Mouse (Mus musculus) midbrain, embryonic 11.5 days (tissue): Measurements from ENCODE around the gene Bod1l. TPM values are rescaled to one million over a fixed set of nuclear protein-coding genes. Genes with fewer than 3 reads are reported as not detected.

Experiments used
- ATAC-seq: fragments of 200-750 bp; cut with Nextera tagmentation; 2 replicates; pipeline ENCODE4 v1.8.0; 2017; ENCODE audit warnings: moderate TSS enrichment, moderate library complexity; ENCODE audit not compliant: low FRiP score
- DNase-seq: peaks from one replicate; pipeline ENCODE4 v3.0.0; 2015; ENCODE audit warnings: low spot score; ENCODE audit errors: missing footprints
- H3K27ac ChIP-seq: fragments of 300-500 bp; sonication (generic); 2 replicates; pipeline ENCODE4 v1.5.1; 2014; ENCODE audit warnings: low read depth, low read length
- H3K27me3 ChIP-seq: fragments of 300-500 bp; sonication (generic); 2 replicates; pipeline ENCODE4 v1.6.1; 2014; ENCODE audit warnings: mild to moderate bottlenecking, low read length, moderate library complexity, mixed read lengths; ENCODE audit not compliant: control insufficient read depth, insufficient read depth
- H3K36me3 ChIP-seq: fragments of 300-500 bp; sonication (generic); 2 replicates; pipeline ENCODE4 v1.6.1; 2014; ENCODE audit warnings: mild to moderate bottlenecking, low read length, moderate library complexity, mixed read lengths; ENCODE audit not compliant: control insufficient read depth, insufficient read depth
- H3K4me1 ChIP-seq: fragments of 300-500 bp; sonication (generic); 2 replicates; pipeline ENCODE4 v1.6.1; 2014; ENCODE audit warnings: low read length; ENCODE audit not compliant: control insufficient read depth, insufficient read depth
- H3K4me2 ChIP-seq: fragments of 300-500 bp; sonication (generic); 2 replicates; pipeline ENCODE4 v1.6.1; 2014; ENCODE audit warnings: mild to moderate bottlenecking, moderate library complexity
- H3K4me3 ChIP-seq: fragments of 300-500 bp; sonication (generic); 2 replicates; pipeline ENCODE4 v1.5.1; 2014; ENCODE audit warnings: low read depth, low read length
- H3K9ac ChIP-seq: fragments of 300-500 bp; sonication (generic); 2 replicates; pipeline ENCODE4 v1.6.1; 2014; ENCODE audit warnings: low read length
- H3K9me3 ChIP-seq: fragments of 300-500 bp; sonication (generic); 2 replicates; pipeline ENCODE4 v1.6.1; 2016; ENCODE audit warnings: low read length; ENCODE audit not compliant: control insufficient read depth
- WGBS: fragments of 180-500 bp; shearing (Covaris S2); extraction: QIAGEN DNeasy Blood & Tissue Kit; methylation state at CpG from one replicate; pipeline ENCODE4 v1.1.7; 2014; 5-methylcytosine and 5-hydroxymethylcytosine counted together
- polyA plus RNA-seq: library from polyadenylated mRNA; unstranded; fragments of >200 nt; fragmentation: Nextera tagmentation; extraction: Ambion mirVana; gene quantifications from 2 replicates; pipeline ENCODE4 v1.2.1, GENCODE M21; 2014

The Bod1l gene
- polyA plus RNA-seq, 1 experiment from 2014 or later = 24.5 TPM

DNA sequence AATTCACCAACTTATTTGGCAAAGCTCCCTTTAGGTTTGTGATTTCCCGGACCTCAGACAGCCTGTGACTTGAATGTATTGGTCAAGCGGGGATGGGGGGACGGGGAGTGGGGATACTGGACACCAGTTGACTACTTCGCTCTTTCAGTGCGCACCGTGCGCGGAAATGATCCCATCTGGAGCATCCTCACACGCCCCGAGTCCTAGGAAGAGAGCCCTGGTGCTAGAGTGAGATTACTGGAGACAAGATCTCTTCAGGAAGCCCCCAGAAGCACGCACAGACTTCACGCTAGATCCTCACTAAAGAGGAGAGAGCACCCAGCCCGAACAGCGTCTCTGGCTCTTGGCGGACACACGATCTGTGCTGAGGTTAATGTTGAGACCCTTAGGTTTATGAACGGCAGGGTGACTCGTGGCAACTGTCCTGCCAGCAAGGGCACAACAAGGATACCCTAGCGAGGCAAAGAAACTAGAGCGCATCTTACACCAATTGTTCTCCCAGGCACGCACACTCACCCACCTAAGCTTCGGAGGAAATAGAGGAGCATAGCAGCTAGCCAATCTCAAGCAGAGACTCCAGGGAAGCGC lies 88.6 kb downstream of the Bod1l start:
- Histone ChIP-seq H3K27me3 (peaks cover 97% of the 10 kb centered on the region), H3K9ac (no peak overlapping the region), H3K4me2 (no peak overlapping the region), H3K27ac (no peak overlapping the region), H3K9me3 (no peaks in the 10 kb centered on the region), H3K4me3 (no peak overlapping the region), H3K36me3 (no peaks in the 10 kb centered on the region), H3K4me1 (no peaks in the 10 kb centered on the region; the same call in 1 of the 2 replicates)
- WGBS = under 1% methylated on average over 23 of the region's 23 CpGs
- DNase-seq (peak; percentile 94), ATAC-seq (no peak)

GRCm38 (mm10) chr5:41754836-41755235 lies 89.3 kb downstream of the Bod1l start:
- Histone ChIP-seq H3K4me1 (no peaks in the 10 kb centered on the region; the same call in 1 of the 2 replicates), H3K36me3 (no peaks in the 10 kb centered on the region), H3K27ac (no peak overlapping the region), H3K9ac (no peak overlapping the region), H3K9me3 (no peaks in the 10 kb centered on the region), H3K27me3 (peaks cover 97% of the 10 kb centered on the region), H3K4me2 (no peak overlapping the region), H3K4me3 (no peak overlapping the region)
- no peak for ATAC-seq
- no peak for DNase-seq
- WGBS = 0% methylated on average over 16 of the region's 16 CpGs

DNA sequence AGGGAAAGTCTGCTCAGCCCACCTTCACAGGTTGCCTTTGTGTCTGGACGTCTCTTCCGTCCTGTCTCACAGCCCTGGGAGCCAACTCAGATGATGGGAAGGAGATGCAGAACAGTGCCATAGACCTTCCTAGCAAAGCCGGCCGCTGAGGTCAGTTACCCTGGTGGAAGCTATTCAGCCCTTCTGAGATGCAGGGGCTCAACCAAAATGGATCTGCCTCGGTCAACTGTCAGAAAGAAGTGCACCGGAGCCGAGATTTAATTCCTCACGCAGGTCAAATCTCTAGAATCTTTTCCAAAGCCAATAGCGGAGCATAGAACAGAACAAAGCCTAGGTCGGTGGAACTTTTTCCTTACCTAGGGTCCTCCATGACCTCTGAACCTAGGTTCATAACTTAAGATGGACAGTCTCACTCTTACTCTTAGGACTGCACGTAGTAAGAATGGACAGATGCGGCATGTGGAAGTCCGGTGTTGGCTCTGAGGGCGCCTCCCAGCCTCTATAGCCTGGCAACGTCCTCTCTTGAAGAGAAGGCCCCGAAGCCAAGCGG lies 89.8 kb downstream of the Bod1l start:
- DNase-seq = peak; percentile 94
- no peak overlapping the region for H3K27ac ChIP-seq
- WGBS = 0% methylated on average over 17 of the region's 17 CpGs
- H3K4me3 ChIP-seq = no peak overlapping the region
- H3K4me1 ChIP-seq = no peaks in the 10 kb centered on the region; the same call in 1 of the 2 replicates
- H3K4me2 ChIP-seq = no peak overlapping the region
- no peaks in the 10 kb centered on the region for H3K9me3 ChIP-seq
- H3K27me3 ChIP-seq = peaks cover 99% of the 10 kb centered on the region
- peak; percentile 49; the same call in 1 of the 2 replicates for ATAC-seq
- H3K9ac ChIP-seq = no peak overlapping the region
- no peaks in the 10 kb centered on the region for H3K36me3 ChIP-seq

- WGBS = 30% methylated on average over 4 of the region's 4 CpGs
- Histone ChIP-seq H3K36me3 (no peaks in the 10 kb centered on the region), H3K4me2 (no peak overlapping the region), H3K4me3 (no peak overlapping the region), H3K4me1 (no peaks in the 10 kb centered on the region; the same call in 1 of the 2 replicates), H3K27me3 (peaks cover 99% of the 10 kb centered on the region), H3K27ac (no peak overlapping the region), H3K9ac (no peak overlapping the region), H3K9me3 (no peaks in the 10 kb centered on the region)
- no peak for ATAC-seq
- peak; percentile 91 for DNase-seq
Observed at GRCm38 (mm10) chr5:41752721-41753120, 91.4 kb downstream of the Bod1l start.

DNA sequence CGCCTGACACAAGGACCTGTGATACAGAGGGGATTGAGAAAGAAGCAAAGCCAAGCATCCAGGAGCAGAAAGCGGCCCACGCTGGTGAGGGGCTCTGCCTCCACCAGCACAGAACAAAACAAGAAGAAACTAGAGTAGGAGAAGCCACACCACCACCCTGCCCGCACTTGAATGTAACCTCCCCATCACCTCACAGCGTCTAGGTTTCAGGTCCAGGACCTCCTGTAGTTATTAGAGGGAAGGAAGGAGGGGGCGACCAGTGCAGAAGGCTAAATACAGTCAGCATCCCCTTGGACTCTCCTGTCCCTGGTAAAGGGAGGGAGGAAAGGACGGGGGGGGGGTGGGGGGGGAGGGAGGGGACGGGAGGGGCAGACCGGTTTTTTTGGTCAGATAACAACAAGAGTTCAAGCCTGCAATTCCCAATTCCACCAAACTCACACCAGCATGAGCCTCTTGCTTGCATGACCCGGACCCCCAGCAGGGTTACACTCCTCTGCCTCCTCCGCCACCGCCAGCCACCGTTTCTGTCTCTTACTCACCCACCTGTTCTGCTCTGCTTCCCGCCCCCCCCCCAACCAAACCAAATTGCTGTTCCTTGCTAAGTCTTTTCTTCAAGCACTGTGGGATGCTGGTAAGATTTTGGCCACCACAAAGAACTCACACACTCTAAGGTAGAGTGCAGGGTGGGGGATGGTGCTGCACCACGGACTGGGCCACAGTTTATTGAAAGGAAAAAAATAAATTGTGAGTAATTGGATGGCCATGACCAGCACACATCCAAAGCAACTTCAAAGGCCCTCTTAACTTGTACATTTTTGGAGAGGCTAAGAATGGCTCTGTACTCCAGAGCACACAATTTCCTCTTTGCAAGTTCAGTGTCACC lies 99.0 kb downstream of the Bod1l start:
- H3K4me1 ChIP-seq = no peaks in the 10 kb centered on the region
- no peak overlapping the region for H3K4me2 ChIP-seq
- no peaks in the 10 kb centered on the region for H3K9me3 ChIP-seq
- H3K36me3 ChIP-seq = no peaks in the 10 kb centered on the region
- H3K4me3 ChIP-seq = no peak overlapping the region
- WGBS = 2% methylated on average over 12 of the region's 15 CpGs
- peaks cover 53% of the 10 kb centered on the region for H3K27me3 ChIP-seq
- H3K27ac ChIP-seq = no peak overlapping the region
- peak; percentile 59 for ATAC-seq
- DNase-seq = peak; percentile 88
- H3K9ac ChIP-seq = no peak overlapping the region

DNA sequence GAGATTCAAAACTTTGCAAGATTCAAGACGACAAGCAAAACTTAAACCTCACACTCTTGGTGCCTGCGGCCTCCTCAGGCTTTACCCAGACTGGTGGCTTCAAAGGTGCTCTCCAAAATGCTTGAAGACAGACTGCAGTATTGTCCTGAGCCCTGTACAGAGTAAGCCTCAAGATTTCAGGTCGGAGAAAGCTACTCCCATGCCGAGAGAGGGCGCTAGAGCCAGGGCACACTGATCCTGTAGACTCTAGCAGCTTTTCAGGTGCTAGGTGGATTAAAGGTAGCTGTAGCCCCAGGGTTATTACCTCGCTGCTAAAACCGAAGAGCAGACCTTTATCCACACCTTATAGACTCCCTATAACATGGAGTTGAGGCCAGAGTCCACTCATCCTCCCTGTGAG lies 99.9 kb downstream of the Bod1l start:
- ATAC-seq = 0 out of 2 replicates have a peak, but pooled peaks have one; percentile 33

GRCm38 (mm10) chr5:41738817-41739216 lies 105.3 kb downstream of the Bod1l start:
- H3K27ac ChIP-seq = no peak overlapping the region
- no peak overlapping the region for H3K4me2 ChIP-seq
- DNase-seq (no peak), ATAC-seq (no peak)
- H3K9me3 ChIP-seq = no peaks in the 10 kb centered on the region
- WGBS = 77% methylated on average over 6 of the region's 6 CpGs
- no peak overlapping the region for H3K4me3 ChIP-seq
- H3K36me3 ChIP-seq = no peaks in the 10 kb centered on the region
- H3K27me3 ChIP-seq = peaks cover 2% of the 10 kb centered on the region
- no peak overlapping the region for H3K9ac ChIP-seq
- H3K4me1 ChIP-seq = no peaks in the 10 kb centered on the region

More for the DNA sequence above, 99.9 kb downstream of the Bod1l start:
- Histone ChIP-seq H3K27me3 (peaks cover 44% of the 10 kb centered on the region), H3K27ac (no peak overlapping the region), H3K9ac (no peak overlapping the region), H3K36me3 (no peaks in the 10 kb centered on the region), H3K4me2 (no peak overlapping the region), H3K4me1 (no peaks in the 10 kb centered on the region), H3K9me3 (no peaks in the 10 kb centered on the region), H3K4me3 (no peak overlapping the region)
- DNase-seq = no peak
- WGBS = 6% methylated on average over 7 of the region's 7 CpGs
